Mouse (Mus musculus) embryonic facial prominence, embryonic 13.5 days (tissue): ENCODE data around the gene Pik3cb. TPM values are rescaled to one million over a fixed set of nuclear protein-coding genes. Genes with fewer than 3 reads are reported as not detected.

Source experiments
- ATAC-seq: fragments of 200-750 bp; cut with Nextera tagmentation; 2 replicates; pipeline ENCODE4 v1.8.0; 2017; ENCODE audit warnings: low read depth; ENCODE audit not compliant: insufficient number of reproducible peaks, insufficient read depth, low FRiP score, low TSS enrichment
- H3K27ac ChIP-seq: fragments of 300-500 bp; sonication (generic); 2 replicates; pipeline ENCODE4 v1.5.1; 2015; ENCODE audit warnings: moderate library complexity, mild to moderate bottlenecking, inconsistent platforms
- H3K27me3 ChIP-seq: fragments of 300-500 bp; sonication (generic); 2 replicates; pipeline ENCODE4 v1.6.1; 2015; ENCODE audit warnings: mild to moderate bottlenecking, inconsistent platforms
- H3K36me3 ChIP-seq: fragments of 300-500 bp; sonication (generic); 2 replicates; pipeline ENCODE4 v1.6.1; 2015; ENCODE audit warnings: mild to moderate bottlenecking, inconsistent platforms
- H3K4me1 ChIP-seq: fragments of 300-500 bp; sonication (generic); 2 replicates; pipeline ENCODE4 v1.6.1; 2015; ENCODE audit warnings: inconsistent platforms
- H3K4me2 ChIP-seq: fragments of 300-500 bp; sonication (generic); 2 replicates; pipeline ENCODE4 v1.6.1; 2015; ENCODE audit warnings: moderate library complexity, mild to moderate bottlenecking, inconsistent platforms
- H3K4me3 ChIP-seq: fragments of 300-500 bp; sonication (generic); 2 replicates; pipeline ENCODE4 v1.5.1; 2015; ENCODE audit warnings: mild to moderate bottlenecking, inconsistent platforms
- H3K9ac ChIP-seq: fragments of 300-500 bp; sonication (generic); 2 replicates; pipeline ENCODE4 v1.6.1; 2015; ENCODE audit warnings: mild to moderate bottlenecking, inconsistent platforms
- H3K9me3 ChIP-seq: fragments of 300-500 bp; sonication (generic); 2 replicates; pipeline ENCODE4 v1.6.1; 2016; ENCODE audit warnings: inconsistent platforms
- WGBS: fragments of 180-500 bp; shearing (Covaris S2); methylation state at CpG from one replicate; pipeline ENCODE4 v1.1.7; 2015; ENCODE audit warnings: mixed read lengths; 5-methylcytosine and 5-hydroxymethylcytosine counted together
- polyA plus RNA-seq: library from polyadenylated mRNA; unstranded; fragments of >200 nt; fragmentation: Nextera tagmentation; extraction: Ambion mirVana; gene quantifications from 2 replicates; pipeline ENCODE4 v1.2.1, GENCODE M21; 2015

The Pik3cb gene
- polyA plus RNA-seq, 1 experiment from 2014 or later: 1.6 TPM

GRCm38 (mm10) chr9:99035575-99035974 is 104.8 kb downstream of the Pik3cb start, which contains the start of gene Gm1123:
Gm1123 (minus strand) TSS chr9:99035715.
- Histone ChIP-seq H3K4me2 (no peak within 1 kb of the TSS), H3K36me3 (peaks cover 5% of the 10 kb centered on the region), H3K9me3 (no peaks in the 10 kb centered on the region), H3K4me1 (no peaks in the 10 kb centered on the region), H3K27me3 (no peaks in the 10 kb centered on the region), H3K9ac (no peak within 1 kb of the TSS), H3K27ac (no peak within 1 kb of the TSS), H3K4me3 (no peak within 1 kb of the TSS)
- 84% methylated on average over 12 of the region's 12 CpGs for WGBS
- ATAC-seq: no peak

- H3K4me2 ChIP-seq: no peak overlapping the region
- H3K9me3 ChIP-seq: no peaks in the 10 kb centered on the region
- no peak overlapping the region for H3K27ac ChIP-seq
- no peaks in the 10 kb centered on the region for H3K27me3 ChIP-seq
- no peak for ATAC-seq
- H3K4me1 ChIP-seq: no peaks in the 10 kb centered on the region
- H3K36me3 ChIP-seq: no peaks in the 10 kb centered on the region
- 80% methylated on average over 8 of the region's 8 CpGs for WGBS
- no peak overlapping the region for H3K9ac ChIP-seq
- H3K4me3 ChIP-seq: no peak overlapping the region
Measured at GRCm38 (mm10) chr9:99034111-99034510, 106.3 kb downstream of the Pik3cb start.

GRCm38 (mm10) chr9:99032031-99032430 is 108.4 kb downstream of the Pik3cb start:
- no peak for ATAC-seq
- no peaks in the 10 kb centered on the region for H3K36me3 ChIP-seq
- no peak overlapping the region for H3K27ac ChIP-seq
- H3K9ac ChIP-seq: no peak overlapping the region
- H3K27me3 ChIP-seq: no peaks in the 10 kb centered on the region
- no peak overlapping the region for H3K4me2 ChIP-seq
- no peak overlapping the region for H3K4me3 ChIP-seq
- WGBS: 75% methylated on average over 8 of the region's 8 CpGs
- H3K4me1 ChIP-seq: no peaks in the 10 kb centered on the region
- no peaks in the 10 kb centered on the region for H3K9me3 ChIP-seq

- no peak overlapping the region for H3K4me3 ChIP-seq
- no peak overlapping the region for H3K4me2 ChIP-seq
- no peak overlapping the region for H3K9ac ChIP-seq
- no peak overlapping the region for H3K27ac ChIP-seq
- H3K4me1 ChIP-seq: no peaks in the 10 kb centered on the region
- ATAC-seq: no peak
- H3K27me3 ChIP-seq: no peaks in the 10 kb centered on the region
- WGBS: 79% methylated on average over 4 of the region's 4 CpGs
- no peaks in the 10 kb centered on the region for H3K36me3 ChIP-seq
- no peaks in the 10 kb centered on the region for H3K9me3 ChIP-seq
Measured at GRCm38 (mm10) chr9:99021751-99022150, 118.7 kb downstream of the Pik3cb start.

- no peaks in the 10 kb centered on the region for H3K9me3 ChIP-seq
- 39% methylated on average over 5 of the region's 5 CpGs for WGBS
Measured at GRCm38 (mm10) chr9:99021166-99021565, 119.3 kb downstream of the Pik3cb start.

GRCm38 (mm10) chr9:99017679-99018078 is 122.7 kb downstream of the Pik3cb start:
- no peak overlapping the region for H3K9ac ChIP-seq
- no peaks in the 10 kb centered on the region for H3K27me3 ChIP-seq
- ATAC-seq: no peak
- H3K4me2 ChIP-seq: no peak overlapping the region
- H3K4me1 ChIP-seq: no peaks in the 10 kb centered on the region
- H3K4me3 ChIP-seq: no peak overlapping the region
- no peaks in the 10 kb centered on the region for H3K36me3 ChIP-seq
- H3K9me3 ChIP-seq: no peaks in the 10 kb centered on the region
- H3K27ac ChIP-seq: no peak overlapping the region
- 84% methylated on average over 6 of the region's 6 CpGs for WGBS

More at GRCm38 (mm10) chr9:99021166-99021565, 119.3 kb downstream of the Pik3cb start:
- Histone ChIP-seq H3K9ac (no peak overlapping the region), H3K4me1 (no peaks in the 10 kb centered on the region), H3K4me2 (no peak overlapping the region), H3K36me3 (no peaks in the 10 kb centered on the region), H3K4me3 (no peak overlapping the region), H3K27ac (no peak overlapping the region), H3K27me3 (no peaks in the 10 kb centered on the region)
- ATAC-seq: no peak

DNA sequence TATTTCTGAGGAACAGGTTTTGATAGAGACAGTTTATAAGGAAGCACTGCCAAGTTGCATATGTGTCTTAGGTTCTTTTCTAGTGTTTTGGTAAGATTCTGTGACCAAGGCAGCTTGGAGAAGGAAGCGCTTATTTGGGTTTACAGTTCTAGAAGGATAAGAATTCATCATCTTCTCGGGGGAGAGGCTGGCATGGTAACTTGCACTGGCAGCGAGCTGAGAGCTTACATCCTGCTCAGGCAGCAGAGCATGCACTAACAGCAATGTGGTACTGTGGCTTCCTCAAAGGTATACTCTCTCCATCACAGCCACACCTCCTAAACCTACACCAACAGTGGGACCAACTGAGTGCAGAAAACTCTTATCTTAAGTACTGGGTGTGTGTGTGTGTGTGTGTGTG is 123.7 kb downstream of the Pik3cb start:
- Histone ChIP-seq H3K9ac (no peak overlapping the region), H3K27me3 (no peaks in the 10 kb centered on the region), H3K9me3 (no peaks in the 10 kb centered on the region), H3K27ac (no peak overlapping the region), H3K36me3 (no peaks in the 10 kb centered on the region), H3K4me3 (no peak overlapping the region), H3K4me2 (no peak overlapping the region), H3K4me1 (peaks cover 4% of the 10 kb centered on the region; the same call in 1 of the 2 replicates)
- WGBS: 68% methylated on average over 3 of the region's 3 CpGs
- no peak for ATAC-seq

- H3K9me3 ChIP-seq: no peaks in the 10 kb centered on the region
- no peak for ATAC-seq
- 66% methylated on average over 3 of the region's 3 CpGs for WGBS
Measured at GRCm38 (mm10) chr9:99016301-99016700, 124.1 kb downstream of the Pik3cb start.

GRCm38 (mm10) chr9:99009898-99010199 is 130.6 kb downstream of the Pik3cb start:
- 88% methylated on average over 3 of the region's 3 CpGs for WGBS
- no peak for ATAC-seq
- Histone ChIP-seq H3K4me1 (peaks cover 4% of the 10 kb centered on the region; the same call in 1 of the 2 replicates), H3K4me3 (no peak overlapping the region), H3K27me3 (no peaks in the 10 kb centered on the region), H3K27ac (no peak overlapping the region), H3K9ac (no peak overlapping the region), H3K4me2 (no peak overlapping the region), H3K36me3 (0 out of 2 replicates have a peak, but pooled peaks cover 3% of the 10 kb centered on the region), H3K9me3 (no peaks in the 10 kb centered on the region)

More at GRCm38 (mm10) chr9:99016301-99016700, 124.1 kb downstream of the Pik3cb start:
- H3K4me3 ChIP-seq: no peak overlapping the region
- peaks cover 4% of the 10 kb centered on the region; the same call in 1 of the 2 replicates for H3K4me1 ChIP-seq
- H3K4me2 ChIP-seq: no peak overlapping the region
- H3K9ac ChIP-seq: no peak overlapping the region
- H3K27ac ChIP-seq: no peak overlapping the region
- no peaks in the 10 kb centered on the region for H3K36me3 ChIP-seq
- H3K27me3 ChIP-seq: no peaks in the 10 kb centered on the region

- H3K27me3 ChIP-seq: no peaks in the 10 kb centered on the region
- no peak overlapping the region for H3K27ac ChIP-seq
- H3K36me3 ChIP-seq: 0 out of 2 replicates have a peak, but pooled peaks cover 3% of the 10 kb centered on the region
- H3K4me3 ChIP-seq: no peak overlapping the region
- no peak overlapping the region for H3K9ac ChIP-seq
- 66% methylated on average over 12 of the region's 12 CpGs for WGBS
- no peak overlapping the region for H3K4me2 ChIP-seq
- H3K4me1 ChIP-seq: peaks cover 4% of the 10 kb centered on the region; the same call in 1 of the 2 replicates
- H3K9me3 ChIP-seq: no peaks in the 10 kb centered on the region
- no peak for ATAC-seq
Measured at GRCm38 (mm10) chr9:99009069-99009897, 131.1 kb downstream of the Pik3cb start.

- Histone ChIP-seq H3K4me3 (no peak overlapping the region), H3K9me3 (no peaks in the 10 kb centered on the region), H3K27ac (no peak overlapping the region), H3K27me3 (no peaks in the 10 kb centered on the region), H3K4me1 (no peaks in the 10 kb centered on the region), H3K4me2 (no peak overlapping the region), H3K9ac (no peak overlapping the region), H3K36me3 (peaks cover 32% of the 10 kb centered on the region)
- no peak for ATAC-seq
- 89% methylated on average over 6 of the region's 6 CpGs for WGBS
Measured at GRCm38 (mm10) chr9:99001326-99001725, 139.1 kb downstream of the Pik3cb start.

DNA sequence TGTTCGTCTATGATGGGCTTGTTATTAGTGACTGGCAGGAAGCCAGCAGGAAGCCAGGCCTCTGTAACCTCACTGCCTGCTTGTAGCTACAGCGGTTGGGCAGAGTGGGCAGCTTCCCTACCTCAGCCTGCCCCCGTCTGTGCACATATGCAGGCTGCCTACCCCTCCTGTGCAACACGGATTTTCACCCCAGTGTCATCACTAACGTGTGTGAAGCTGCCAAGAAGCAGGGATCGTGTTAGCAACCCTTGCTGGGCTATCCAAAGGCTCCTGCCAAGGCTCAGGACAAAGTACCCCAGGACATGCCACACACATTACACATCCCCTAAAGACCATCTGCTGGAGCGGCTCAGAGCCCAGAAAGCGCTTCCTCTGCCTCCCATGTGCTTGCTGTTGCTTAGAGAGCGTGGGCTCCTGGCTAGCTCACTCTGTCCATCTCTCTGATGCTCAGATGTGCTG is 140.5 kb downstream of the Pik3cb start:
- Histone ChIP-seq H3K4me2 (no peak overlapping the region), H3K27me3 (no peaks in the 10 kb centered on the region), H3K9ac (no peak overlapping the region), H3K4me3 (no peak overlapping the region), H3K9me3 (no peaks in the 10 kb centered on the region), H3K36me3 (peaks cover 36% of the 10 kb centered on the region), H3K27ac (no peak overlapping the region), H3K4me1 (no peaks in the 10 kb centered on the region)
- WGBS: 86% methylated on average over 9 of the region's 9 CpGs
- ATAC-seq: no peak
